Mouse (Mus musculus) retina, postnatal 1 day (tissue): Measurements from ENCODE around the gene Capza2.
"Not testable (repeated sequence)": the region's sequence is repeated elsewhere in the genome, so short reads cannot be mapped to it uniquely, and the experiment has no call there.

Source experiments
- DNase-seq: peaks from one replicate; pipeline ENCODE4 v3.0.0-alpha.2; 2012

Capza2 gene

DNA sequence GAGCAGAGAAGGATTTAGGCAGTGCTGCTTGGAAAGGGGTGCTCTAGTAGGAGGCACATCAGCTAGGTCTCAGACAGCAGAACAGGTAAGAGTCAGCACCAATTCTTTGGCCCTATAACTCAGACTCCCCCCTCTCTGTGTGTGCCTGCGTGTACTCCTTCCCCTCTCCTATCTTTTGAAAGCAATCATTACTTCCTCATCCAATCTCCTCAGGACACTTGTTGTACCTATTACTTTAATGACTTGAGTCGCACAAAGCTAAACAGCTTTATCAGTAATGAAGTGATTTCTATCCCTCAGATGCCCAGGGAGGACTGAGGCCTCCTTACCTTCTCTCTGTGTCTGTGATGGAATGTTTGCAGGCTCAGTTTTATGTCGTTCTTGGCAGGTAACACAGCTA is 10.1 kb downstream of the Capza2 start:
- DNase-seq, result no peak

DNA sequence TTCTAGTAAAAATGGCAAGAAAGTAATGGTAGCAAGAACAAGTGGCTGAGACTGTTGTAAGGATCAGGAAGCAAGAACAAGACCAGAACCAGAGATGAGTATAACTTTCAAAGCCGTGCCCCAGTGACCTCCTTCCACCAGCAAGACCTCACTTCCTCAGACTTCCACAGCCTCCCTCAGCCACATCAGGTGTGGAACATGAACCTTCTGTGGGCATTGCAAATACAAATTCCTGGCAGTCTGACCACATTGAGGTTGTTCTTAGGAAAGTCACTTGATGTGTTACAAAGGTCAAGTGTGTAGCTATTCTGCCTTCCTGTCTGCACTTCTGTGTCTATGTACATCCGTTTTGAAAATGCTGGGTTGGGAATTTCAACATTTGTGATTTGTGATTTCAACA is 16.1 kb downstream of the Capza2 start:
- DNase-seq, result no peak

DNA sequence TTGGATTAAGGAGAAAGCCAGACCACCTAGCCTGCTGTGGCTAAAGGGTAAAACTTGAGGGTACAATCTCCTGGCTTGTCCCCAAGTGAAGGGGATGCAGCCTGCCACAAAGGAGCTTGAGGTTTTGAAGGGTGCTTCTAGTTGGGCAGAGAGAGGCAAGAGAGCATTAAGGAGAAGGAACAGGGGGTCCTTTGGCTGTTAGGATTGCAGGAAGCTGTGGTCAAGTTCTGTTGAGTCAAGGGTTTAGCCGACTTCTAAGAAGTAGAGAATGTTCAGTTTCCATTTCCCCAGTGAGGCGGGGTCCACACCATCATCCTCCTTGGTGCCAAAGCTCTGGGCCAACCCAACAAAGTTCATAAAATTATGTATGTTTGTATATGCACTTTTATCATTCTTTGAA is 19.0 kb downstream of the Capza2 start:
- DNase-seq, result no peak

DNA sequence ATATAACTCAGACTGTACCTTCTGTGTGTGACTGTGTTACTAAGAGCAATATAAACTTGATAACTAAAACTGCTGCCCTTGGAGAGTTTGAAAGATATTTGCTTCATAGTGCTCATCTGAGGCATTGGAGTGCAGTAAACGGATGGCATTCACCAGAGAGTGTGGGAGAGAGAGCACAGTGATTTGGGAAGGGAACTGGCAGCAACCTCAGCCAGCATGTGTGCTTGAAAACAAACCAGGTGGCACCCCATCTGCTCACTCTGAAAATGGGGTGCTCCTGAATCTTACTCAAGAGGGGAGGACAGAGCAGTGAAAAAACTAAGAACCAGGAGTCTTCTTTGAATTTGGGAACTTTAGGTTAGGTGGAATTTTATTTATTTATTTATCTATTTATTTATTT is 21.3 kb downstream of the Capza2 start:
- DNase-seq, result no peak

DNA sequence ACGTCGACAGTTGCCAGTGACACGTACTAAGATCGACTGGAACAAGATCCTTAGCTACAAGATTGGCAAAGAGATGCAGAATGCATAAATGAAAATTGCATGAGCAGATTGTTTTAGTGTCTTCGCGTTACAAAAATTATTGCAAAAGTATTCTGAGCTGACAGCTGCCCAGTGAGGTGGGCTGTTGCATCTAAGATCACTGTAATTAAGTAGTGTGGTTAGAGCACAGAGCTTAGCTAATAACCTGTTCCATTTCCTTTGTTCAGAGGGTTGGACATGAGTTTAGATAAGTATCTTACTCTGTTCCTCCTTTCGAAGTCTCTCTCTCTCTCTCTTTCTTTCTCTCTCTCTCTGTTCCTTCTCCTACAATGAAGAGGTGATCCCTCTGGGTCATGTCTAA is 29.3 kb downstream of the Capza2 start:
- DNase-seq, result no peak

- DNase-seq, result no peak
These were observed 30.0 kb downstream of the Capza2 start for GRCm38 (mm10) chr6:17666024-17666423.

DNA sequence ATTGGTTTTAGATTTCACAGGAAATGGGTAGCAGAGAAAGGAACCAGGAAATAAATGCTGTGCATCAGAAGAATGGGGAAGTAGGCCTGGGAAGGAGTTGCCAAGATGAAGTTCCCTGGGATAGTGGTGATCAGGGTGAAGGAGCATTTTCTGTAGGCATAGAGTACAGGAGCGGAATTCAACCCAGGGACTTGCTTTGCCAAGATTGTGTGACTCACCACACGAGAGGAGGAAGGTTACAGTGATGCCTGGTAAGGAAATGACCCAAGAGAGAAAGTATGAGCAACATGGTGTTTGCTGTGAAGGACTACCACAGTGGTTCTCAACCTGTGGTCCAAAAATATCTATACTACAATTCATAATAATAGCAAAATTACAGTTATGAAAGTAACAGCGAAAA is 31.8 kb downstream of the Capza2 start:
- DNase-seq, result no peak

DNA sequence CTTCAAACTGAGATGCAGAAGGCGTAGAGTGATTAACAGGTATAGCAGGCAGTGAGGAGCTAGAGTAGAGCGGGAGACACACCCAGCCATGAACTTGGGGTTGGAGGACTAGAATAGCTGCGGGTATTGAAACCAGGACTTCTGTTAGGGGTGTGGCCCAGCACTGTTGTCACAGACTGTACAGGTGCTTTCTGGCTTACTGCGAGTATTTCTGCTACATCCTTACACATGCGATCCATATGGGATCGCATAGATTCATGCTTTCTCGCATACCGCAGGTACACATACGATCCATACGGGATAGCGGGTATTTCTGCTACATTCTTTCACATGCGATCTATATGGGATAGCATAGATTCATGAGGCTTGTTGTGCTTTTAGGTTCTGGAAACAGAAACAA is 32.3 kb downstream of the Capza2 start:
- DNase-seq, result no peak

GRCm38 (mm10) chr6:17669826-17670225 is 33.8 kb downstream of the Capza2 start:
- no peak for DNase-seq

- DNase-seq, result peak; percentile 84
These were observed 39.2 kb downstream of the Capza2 start for GRCm38 (mm10) chr6:17675019-17675756.

DNA sequence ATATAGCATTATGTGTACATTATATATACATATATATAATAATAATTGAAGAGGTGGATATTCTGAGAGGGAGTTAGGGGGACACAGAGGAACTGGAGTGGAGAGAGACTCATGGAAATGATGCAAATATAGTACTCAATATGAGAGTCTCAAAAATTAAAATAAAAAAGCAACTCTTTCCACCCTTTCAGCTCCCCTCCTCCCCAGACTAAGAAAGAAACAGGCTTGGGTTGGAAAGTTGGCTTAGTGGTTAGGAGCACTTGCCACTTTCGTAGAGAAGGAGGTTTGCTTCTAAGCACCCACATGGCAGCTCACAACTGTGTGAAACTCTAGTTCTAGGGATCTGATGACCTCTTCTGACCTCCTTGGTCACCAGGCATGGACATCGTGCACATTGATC is 41.0 kb downstream of the Capza2 start:
- no peak for DNase-seq

DNA sequence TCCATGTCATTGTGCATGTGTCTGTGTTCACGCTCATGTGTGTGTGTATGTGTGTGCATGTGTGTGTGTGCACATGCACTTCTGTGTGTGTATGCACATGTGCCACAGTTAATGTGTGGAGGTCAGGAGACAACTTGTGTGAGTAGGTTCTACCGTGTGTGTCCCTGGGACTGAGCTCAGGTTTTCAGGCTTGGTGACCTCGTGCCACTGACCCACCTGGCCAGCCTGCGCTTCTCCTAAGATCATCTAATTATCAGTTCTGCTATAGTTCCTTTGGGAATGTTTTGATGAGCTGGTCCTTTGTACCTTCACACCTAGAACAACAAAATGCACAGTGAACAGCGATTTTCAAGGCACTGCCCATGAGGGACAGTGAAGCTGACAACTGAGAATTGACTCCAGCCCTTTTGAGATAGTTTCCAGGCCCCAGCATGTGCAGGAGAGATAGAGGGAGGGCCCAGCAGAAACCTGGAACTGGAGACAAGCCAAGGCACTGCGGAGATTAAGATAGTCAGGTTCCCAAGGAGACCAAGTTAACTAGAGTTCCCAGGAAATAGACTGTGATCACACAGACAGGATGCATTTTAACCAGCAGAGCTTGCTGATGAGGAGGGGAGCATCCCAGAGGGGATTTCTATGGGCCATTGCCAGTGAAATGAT is 44.4 kb downstream of the Capza2 start:
- DNase-seq, result no peak

GRCm38 (mm10) chr6:17681810-17682209 is 45.8 kb downstream of the Capza2 start:
- DNase-seq, result no peak

DNA sequence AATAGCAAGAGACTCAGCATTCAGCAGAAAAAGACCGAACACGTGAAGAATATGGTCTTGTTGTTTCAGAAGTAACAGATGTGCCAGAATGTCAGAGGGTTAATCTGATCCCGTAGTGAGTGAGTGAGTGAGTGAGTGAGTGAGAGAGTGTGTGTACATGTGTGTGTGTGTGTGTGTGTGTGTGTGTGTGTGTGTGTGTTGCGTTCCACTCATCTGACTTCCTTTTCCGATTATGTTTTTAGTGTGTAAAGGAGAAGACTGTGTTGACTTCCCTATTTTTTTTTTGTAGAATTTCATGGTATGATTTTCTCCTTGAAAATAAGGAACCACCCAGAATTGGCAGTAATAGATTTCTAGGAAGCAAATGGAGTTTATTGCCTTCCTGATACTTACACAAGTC is 52.6 kb downstream of the Capza2 start:
- no peak for DNase-seq

- no peak for DNase-seq
These were observed 56.6 kb downstream of the Capza2 start, which contains the start of gene St7 for GRCm38 (mm10) chr6:17692647-17693046. Gene St7 (plus strand): TSS chr6:17692933.

DNA sequence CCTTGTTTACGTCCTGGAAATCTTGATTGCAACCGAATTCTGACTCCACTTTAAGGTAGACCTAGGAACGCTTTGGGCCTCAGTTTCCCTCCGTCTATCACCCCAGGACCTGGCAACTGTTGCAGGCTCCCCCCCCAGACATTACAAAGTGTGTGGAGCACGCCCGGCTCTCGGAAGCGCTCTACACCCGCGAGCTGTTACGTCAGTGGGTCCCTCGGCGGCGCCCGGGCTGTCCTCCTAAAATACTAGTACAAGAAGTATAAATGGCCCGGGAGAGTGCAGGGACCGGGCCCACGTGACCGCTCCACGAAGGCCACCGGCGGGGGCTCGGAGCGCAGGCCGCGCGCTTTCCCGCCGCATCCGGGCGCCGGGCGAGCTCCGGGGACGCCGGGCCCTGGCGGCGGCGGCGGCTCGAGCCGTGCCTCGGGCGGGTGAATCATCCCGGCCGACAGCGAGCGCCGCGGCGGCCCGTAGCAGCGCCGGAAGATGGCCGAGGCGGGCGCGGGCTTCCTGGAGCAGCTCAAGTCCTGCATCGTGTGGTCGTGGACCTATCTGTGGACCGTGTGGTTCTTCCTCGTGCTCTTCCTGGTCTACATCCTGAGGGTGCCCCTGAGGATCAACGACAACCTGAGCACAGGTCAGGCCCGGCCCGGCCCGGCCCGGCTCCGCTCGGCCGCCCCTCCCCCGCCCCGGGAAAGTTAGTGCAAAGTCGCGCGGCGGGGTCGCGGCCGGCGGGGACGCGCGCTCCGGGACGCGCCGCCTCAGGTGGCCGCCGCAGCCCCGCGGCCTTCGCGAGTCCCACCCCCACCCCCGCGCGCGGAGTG is 57.9 kb downstream of the Capza2 start:
- DNase-seq, result peak; percentile 71

GRCm38 (mm10) chr6:17694550-17694951 is 58.5 kb downstream of the Capza2 start:
- DNase-seq, result peak; percentile 87

GRCm38 (mm10) chr6:17696321-17696734 is 60.3 kb downstream of the Capza2 start:
- DNase-seq, result peak; percentile 76

DNA sequence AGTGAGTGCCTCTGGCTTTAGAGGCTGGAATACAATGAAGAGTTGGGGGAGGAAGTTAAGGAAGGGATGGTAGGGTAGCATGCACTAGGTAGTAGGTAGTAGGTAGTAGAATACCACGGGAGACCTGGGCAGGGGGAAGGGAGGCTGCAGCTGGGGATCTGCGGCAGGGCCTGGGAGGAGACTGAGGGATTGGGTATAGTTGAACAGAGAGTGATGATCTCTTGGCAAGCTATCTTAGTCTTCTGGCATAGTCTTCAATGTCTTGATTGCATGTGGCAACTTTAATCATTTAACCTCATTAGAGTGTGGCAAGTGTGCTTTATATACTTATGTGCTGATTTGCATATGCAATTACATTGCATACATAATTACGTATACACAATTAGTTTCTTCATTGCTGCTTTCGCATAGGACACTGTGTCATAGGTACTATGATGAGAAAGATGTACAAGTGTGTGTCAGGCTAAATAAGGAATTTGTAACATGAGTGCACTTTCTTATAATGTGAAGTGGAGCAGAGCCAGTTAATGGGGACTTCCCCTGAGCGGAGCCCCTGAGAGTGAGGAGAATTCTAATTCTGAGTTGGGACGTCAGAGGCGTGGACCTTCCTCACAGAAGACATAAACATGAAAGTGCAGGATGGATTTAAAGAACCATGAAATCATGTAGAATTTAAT is 65.0 kb downstream of the Capza2 start:
- DNase-seq, result peak; percentile 26

- not testable (repeated sequence) for DNase-seq
These were observed 68.0 kb downstream of the Capza2 start for GRCm38 (mm10) chr6:17704038-17704437.

GRCm38 (mm10) chr6:17705973-17706372 is 69.9 kb downstream of the Capza2 start:
- DNase-seq, result no peak
